Mouse (Mus musculus): ENCODE results near the gene Mucl3. TPM values are rescaled to one million over a fixed set of nuclear protein-coding genes. Genes with fewer than 3 reads are reported as not detected.

Mucl3 gene
- polyA plus RNA-seq, 1 experiment from 2014 or later: 0.17 TPM

- H3K4me1 ChIP-seq (ENCODE audit: insufficient read depth, low read length): peaks cover 5% of the 10 kb centered on the region; the same call in 1 of the 2 replicates
- H3K9ac ChIP-seq (replicated peaks; ENCODE audit: low read length): no peak overlapping the region
- H3K27ac ChIP-seq (ENCODE audit: low read length): no peak overlapping the region
- no peaks in the 10 kb centered on the region for H3K36me3 ChIP-seq (ENCODE audit: insufficient read depth, low read length)
- ATAC-seq (ENCODE audit: low FRiP score, low TSS enrichment): no peak
- no peak overlapping the region for H3K4me2 ChIP-seq (replicated peaks; ENCODE audit: low read depth, low read length)
- H3K4me3 ChIP-seq (ENCODE audit: low read length): no peak overlapping the region
- peaks cover 4% of the 10 kb centered on the region; the same call in 1 of the 2 replicates for H3K9me3 ChIP-seq (ENCODE audit: low read length)
- H3K27me3 ChIP-seq (ENCODE audit: insufficient read depth, low read length): no peaks in the 10 kb centered on the region
- 86% methylated on average over 7 of the region's 7 CpGs for WGBS
Measured at GRCm38 (mm10) chr17:35594456-35594855, 49.0 kb downstream of the Mucl3 start.

GRCm38 (mm10) chr17:35593786-35594185 lies 49.7 kb downstream of the Mucl3 start:
- H3K9ac ChIP-seq (replicated peaks; ENCODE audit: low read length): no peak overlapping the region
- H3K27ac ChIP-seq (ENCODE audit: low read length): no peak overlapping the region
- H3K4me1 ChIP-seq (ENCODE audit: insufficient read depth, low read length): peaks cover 5% of the 10 kb centered on the region; the same call in 1 of the 2 replicates
- no peak for ATAC-seq (ENCODE audit: low FRiP score, low TSS enrichment)
- H3K27me3 ChIP-seq (ENCODE audit: insufficient read depth, low read length): no peaks in the 10 kb centered on the region
- WGBS: 34% methylated on average over 4 of the region's 4 CpGs
- peaks cover 4% of the 10 kb centered on the region; the same call in 1 of the 2 replicates for H3K9me3 ChIP-seq (ENCODE audit: low read length)
- H3K4me3 ChIP-seq (ENCODE audit: low read length): no peak overlapping the region
- no peaks in the 10 kb centered on the region for H3K36me3 ChIP-seq (ENCODE audit: insufficient read depth, low read length)
- H3K4me2 ChIP-seq (replicated peaks; ENCODE audit: low read depth, low read length): no peak overlapping the region

GRCm38 (mm10) chr17:35592131-35592530 lies 51.4 kb downstream of the Mucl3 start:
- ATAC-seq (ENCODE audit: low FRiP score, low TSS enrichment): no peak
- no peaks in the 10 kb centered on the region for H3K27me3 ChIP-seq (ENCODE audit: insufficient read depth, low read length)
- peaks cover 3% of the 10 kb centered on the region; the same call in 1 of the 2 replicates for H3K9me3 ChIP-seq (ENCODE audit: low read length)
- no peak overlapping the region for H3K27ac ChIP-seq (ENCODE audit: low read length)
- no peak overlapping the region for H3K4me3 ChIP-seq (ENCODE audit: low read length)
- H3K9ac ChIP-seq (replicated peaks; ENCODE audit: low read length): no peak overlapping the region
- H3K4me1 ChIP-seq (ENCODE audit: insufficient read depth, low read length): peaks cover 5% of the 10 kb centered on the region; the same call in 1 of the 2 replicates
- H3K4me2 ChIP-seq (replicated peaks; ENCODE audit: low read depth, low read length): no peak overlapping the region
- no peaks in the 10 kb centered on the region for H3K36me3 ChIP-seq (ENCODE audit: insufficient read depth, low read length)
- WGBS: 78% methylated on average over 9 of the region's 9 CpGs

GRCm38 (mm10) chr17:35591731-35592130 lies 51.8 kb downstream of the Mucl3 start:
- no peak overlapping the region for H3K27ac ChIP-seq (ENCODE audit: low read length)
- H3K36me3 ChIP-seq (ENCODE audit: insufficient read depth, low read length): no peaks in the 10 kb centered on the region
- 85% methylated on average over 15 of the region's 15 CpGs for WGBS
- no peak overlapping the region for H3K9ac ChIP-seq (replicated peaks; ENCODE audit: low read length)
- no peaks in the 10 kb centered on the region; the same call in 1 of the 2 replicates for H3K9me3 ChIP-seq (ENCODE audit: low read length)
- H3K4me2 ChIP-seq (replicated peaks; ENCODE audit: low read depth, low read length): no peak overlapping the region
- H3K4me3 ChIP-seq (ENCODE audit: low read length): no peak overlapping the region
- H3K4me1 ChIP-seq (ENCODE audit: insufficient read depth, low read length): peaks cover 5% of the 10 kb centered on the region; the same call in 1 of the 2 replicates
- ATAC-seq (ENCODE audit: low FRiP score, low TSS enrichment): no peak
- no peaks in the 10 kb centered on the region for H3K27me3 ChIP-seq (ENCODE audit: insufficient read depth, low read length)

- Histone ChIP-seq H3K4me2 (replicated peaks; ENCODE audit: low read depth, low read length) (no peak overlapping the region), H3K9me3 (ENCODE audit: low read length) (no peaks in the 10 kb centered on the region; the same call in 1 of the 2 replicates), H3K27me3 (ENCODE audit: insufficient read depth, low read length) (no peaks in the 10 kb centered on the region), H3K36me3 (ENCODE audit: insufficient read depth, low read length) (no peaks in the 10 kb centered on the region), H3K9ac (replicated peaks; ENCODE audit: low read length) (no peak overlapping the region), H3K4me1 (ENCODE audit: insufficient read depth, low read length) (peaks cover 5% of the 10 kb centered on the region; the same call in 1 of the 2 replicates), H3K27ac (ENCODE audit: low read length) (no peak overlapping the region), H3K4me3 (ENCODE audit: low read length) (no peak overlapping the region)
- no peak for ATAC-seq (ENCODE audit: low FRiP score, low TSS enrichment)
- 92% methylated on average over 7 of the region's 7 CpGs for WGBS
Measured at GRCm38 (mm10) chr17:35591219-35591578, 52.3 kb downstream of the Mucl3 start.

- Histone ChIP-seq H3K9me3 (ENCODE audit: low read length) (no peaks in the 10 kb centered on the region; the same call in 1 of the 2 replicates), H3K4me2 (replicated peaks; ENCODE audit: low read depth, low read length) (peak overlapping the region; percentile 30)
- WGBS: 30% methylated on average over 21 of the region's 21 CpGs
Measured at GRCm38 (mm10) chr17:35590410-35591218, 52.9 kb downstream of the Mucl3 start.

GRCm38 (mm10) chr17:35588387-35588786 lies 55.1 kb downstream of the Mucl3 start:
- peaks cover 5% of the 10 kb centered on the region; the same call in 1 of the 2 replicates for H3K4me1 ChIP-seq (ENCODE audit: insufficient read depth, low read length)
- no peaks in the 10 kb centered on the region for H3K36me3 ChIP-seq (ENCODE audit: insufficient read depth, low read length)
- H3K4me3 ChIP-seq (ENCODE audit: low read length): no peak overlapping the region
- H3K27ac ChIP-seq (ENCODE audit: low read length): no peak overlapping the region
- no peak overlapping the region for H3K9ac ChIP-seq (replicated peaks; ENCODE audit: low read length)
- WGBS: 43% methylated on average over 4 of the region's 4 CpGs
- H3K27me3 ChIP-seq (ENCODE audit: insufficient read depth, low read length): no peaks in the 10 kb centered on the region
- no peak for ATAC-seq (ENCODE audit: low FRiP score, low TSS enrichment)
- H3K4me2 ChIP-seq (replicated peaks; ENCODE audit: low read depth, low read length): no peak overlapping the region
- no peaks in the 10 kb centered on the region; the same call in 1 of the 2 replicates for H3K9me3 ChIP-seq (ENCODE audit: low read length)

More at GRCm38 (mm10) chr17:35590410-35591218, 52.9 kb downstream of the Mucl3 start:
- Histone ChIP-seq H3K4me3 (ENCODE audit: low read length) (no peak overlapping the region), H3K36me3 (ENCODE audit: insufficient read depth, low read length) (no peaks in the 10 kb centered on the region), H3K9ac (replicated peaks; ENCODE audit: low read length) (no peak overlapping the region), H3K27me3 (ENCODE audit: insufficient read depth, low read length) (no peaks in the 10 kb centered on the region), H3K27ac (ENCODE audit: low read length) (no peak overlapping the region), H3K4me1 (ENCODE audit: insufficient read depth, low read length) (peaks cover 5% of the 10 kb centered on the region; the same call in 1 of the 2 replicates)
- peak; percentile 70 for ATAC-seq (ENCODE audit: low FRiP score, low TSS enrichment)

GRCm38 (mm10) chr17:35587291-35587690 lies 56.2 kb downstream of the Mucl3 start:
- no peak overlapping the region for H3K27ac ChIP-seq (ENCODE audit: low read length)
- no peak overlapping the region for H3K4me2 ChIP-seq (replicated peaks; ENCODE audit: low read depth, low read length)
- no peaks in the 10 kb centered on the region for H3K27me3 ChIP-seq (ENCODE audit: insufficient read depth, low read length)
- peaks cover 5% of the 10 kb centered on the region; the same call in 1 of the 2 replicates for H3K4me1 ChIP-seq (ENCODE audit: insufficient read depth, low read length)
- H3K9me3 ChIP-seq (ENCODE audit: low read length): no peaks in the 10 kb centered on the region; the same call in 1 of the 2 replicates
- WGBS: 74% methylated on average over 1 of the region's 1 CpGs
- H3K9ac ChIP-seq (replicated peaks; ENCODE audit: low read length): no peak overlapping the region
- H3K4me3 ChIP-seq (ENCODE audit: low read length): no peak overlapping the region
- ATAC-seq (ENCODE audit: low FRiP score, low TSS enrichment): no peak
- H3K36me3 ChIP-seq (ENCODE audit: insufficient read depth, low read length): no peaks in the 10 kb centered on the region
